Mouse (Mus musculus) forebrain, embryonic 11.5 days (tissue): Measurements from ENCODE around the gene Pkp4. TPM values are rescaled to one million over a fixed set of nuclear protein-coding genes. Genes with fewer than 3 reads are reported as not detected.
A peak's percentile ranks its signal among the peaks of the same experiment; 100 is the strongest.

ENCODE experiments used
- ATAC-seq: fragments of 200-750 bp; cut with Nextera tagmentation; replicated peaks from 2 replicates; pipeline ENCODE4 v1.8.0; 2017; ENCODE audit warnings: moderate TSS enrichment; ENCODE audit not compliant: low FRiP score
- DNase-seq: peaks from one replicate; pipeline ENCODE4 v3.0.0-alpha.2; 2017; ENCODE audit warnings: low spot score
- H3K27ac ChIP-seq: fragments of 300-500 bp; sonication (generic); 2 replicates; pipeline ENCODE4 v1.5.1; 2014; ENCODE audit warnings: low read depth, low read length
- H3K27me3 ChIP-seq: fragments of 300-500 bp; sonication (generic); 2 replicates; pipeline ENCODE4 v1.6.1; 2014; ENCODE audit warnings: mild to moderate bottlenecking, low read length, mixed read lengths; ENCODE audit not compliant: control insufficient read depth, insufficient read depth
- H3K36me3 ChIP-seq: fragments of 300-500 bp; sonication (generic); 2 replicates; pipeline ENCODE4 v1.6.1; 2014; ENCODE audit warnings: mild to moderate bottlenecking, low read length, moderate library complexity, mixed read lengths; ENCODE audit not compliant: control insufficient read depth, insufficient read depth
- H3K4me1 ChIP-seq: fragments of 300-500 bp; sonication (generic); replicated peaks from 2 replicates; pipeline ENCODE4 v1.6.1; 2014; ENCODE audit warnings: low read length, mixed read lengths; ENCODE audit not compliant: control insufficient read depth, insufficient read depth
- H3K4me2 ChIP-seq: fragments of 300-500 bp; sonication (generic); 2 replicates; pipeline ENCODE4 v1.6.1; 2014; ENCODE audit warnings: low read depth, mild to moderate bottlenecking, low read length, moderate library complexity, mixed read lengths; ENCODE audit not compliant: severe bottlenecking
- H3K4me3 ChIP-seq: fragments of 300-500 bp; sonication (generic); 2 replicates; pipeline ENCODE4 v1.5.1; 2014; ENCODE audit warnings: low read depth, low read length
- H3K9ac ChIP-seq: fragments of 300-500 bp; sonication (generic); 2 replicates; pipeline ENCODE4 v1.6.1; 2014; ENCODE audit warnings: low read length
- H3K9me3 ChIP-seq: fragments of 300-500 bp; sonication (generic); 2 replicates; pipeline ENCODE4 v1.6.1; 2016; ENCODE audit warnings: low read length, mixed read lengths; ENCODE audit not compliant: control insufficient read depth
- WGBS: fragments of 180-500 bp; shearing (Covaris S2); extraction: QIAGEN DNeasy Blood & Tissue Kit; methylation state at CpG from one replicate; pipeline ENCODE4 v1.1.7; 2014; 5-methylcytosine and 5-hydroxymethylcytosine counted together
- polyA plus RNA-seq: library from polyadenylated mRNA; unstranded; fragments of >200 nt; fragmentation: Nextera tagmentation; extraction: Ambion mirVana; gene quantifications from 2 replicates; pipeline ENCODE4 v1.2.1, GENCODE M21; 2014

The Pkp4 gene
- polyA plus RNA-seq, 1 experiment from 2014 or later: 24.5 TPM

DNA sequence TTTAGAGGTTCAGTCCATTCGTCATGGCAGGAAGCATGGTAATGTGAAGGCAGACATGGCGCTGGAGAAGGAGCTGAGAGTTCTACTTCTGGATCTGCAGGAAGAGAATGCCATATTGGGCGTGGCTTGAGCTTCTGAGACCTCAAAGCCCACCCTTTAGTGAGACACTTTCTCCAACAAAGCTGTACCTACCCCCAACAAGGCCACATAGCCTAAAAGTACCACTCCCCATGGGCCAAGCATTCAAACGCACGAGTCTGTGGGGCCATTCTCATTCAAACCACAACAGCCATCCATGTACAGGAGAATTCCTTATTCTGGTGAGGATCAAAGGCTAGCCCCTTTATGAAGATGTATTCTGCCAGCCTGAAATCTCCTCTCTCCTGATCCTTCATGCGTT lies 57.3 kb downstream of the Pkp4 start:
- Histone ChIP-seq H3K36me3 (no peaks in the 10 kb centered on the region), H3K4me3 (no peak overlapping the region), H3K9ac (no peak overlapping the region), H3K9me3 (no peaks in the 10 kb centered on the region), H3K4me2 (no peak overlapping the region), H3K4me1 (no peaks in the 10 kb centered on the region), H3K27me3 (no peaks in the 10 kb centered on the region), H3K27ac (no peak overlapping the region)
- WGBS: 90% methylated on average over 6 of the region's 6 CpGs
- DNase-seq (no peak), ATAC-seq (no peak)

DNA sequence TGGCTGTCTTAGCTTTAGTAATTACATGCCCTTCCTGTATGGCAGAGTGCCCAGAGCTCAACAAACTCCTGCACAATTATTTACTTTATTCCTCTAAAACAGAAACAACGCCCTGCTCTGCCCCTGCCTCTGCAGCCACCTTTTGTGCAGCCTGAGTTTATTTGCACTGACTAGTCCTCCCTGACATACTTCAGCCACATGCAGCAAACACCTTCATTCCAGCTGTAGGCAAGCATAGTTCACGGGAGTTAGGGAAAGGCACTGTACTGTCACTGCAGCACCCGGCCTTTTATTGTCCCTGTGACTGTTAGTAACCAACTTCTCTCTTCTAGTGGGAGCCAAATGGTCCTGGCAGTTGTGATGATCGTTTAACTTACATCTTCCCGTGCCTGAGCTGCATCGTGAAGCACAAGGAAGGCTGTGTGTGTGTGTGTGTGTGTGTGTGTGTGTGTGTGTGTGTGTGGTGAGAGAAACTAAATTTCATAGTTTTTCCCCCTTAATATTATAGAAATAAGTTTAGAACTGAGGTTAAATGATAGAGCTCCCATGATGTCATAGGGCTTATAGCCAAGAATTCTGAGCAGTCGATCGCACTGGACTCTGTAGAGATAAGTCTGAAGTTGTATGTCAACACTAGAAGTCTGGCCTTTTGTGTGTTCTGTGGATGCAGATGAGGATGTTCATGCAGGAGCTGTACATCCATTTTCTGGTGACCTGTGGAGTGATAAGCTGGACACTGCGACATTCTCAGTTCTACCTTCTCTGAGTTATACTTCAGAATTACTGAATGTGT lies 59.5 kb downstream of the Pkp4 start:
- no peak overlapping the region for H3K4me3 ChIP-seq
- no peaks in the 10 kb centered on the region for H3K27me3 ChIP-seq
- no peaks in the 10 kb centered on the region for H3K36me3 ChIP-seq
- ATAC-seq (no peak), DNase-seq (no peak)
- no peaks in the 10 kb centered on the region for H3K9me3 ChIP-seq
- H3K27ac ChIP-seq: no peak overlapping the region
- 87% methylated on average over 9 of the region's 9 CpGs for WGBS
- no peaks in the 10 kb centered on the region for H3K4me1 ChIP-seq
- H3K9ac ChIP-seq: no peak overlapping the region
- no peak overlapping the region for H3K4me2 ChIP-seq

DNA sequence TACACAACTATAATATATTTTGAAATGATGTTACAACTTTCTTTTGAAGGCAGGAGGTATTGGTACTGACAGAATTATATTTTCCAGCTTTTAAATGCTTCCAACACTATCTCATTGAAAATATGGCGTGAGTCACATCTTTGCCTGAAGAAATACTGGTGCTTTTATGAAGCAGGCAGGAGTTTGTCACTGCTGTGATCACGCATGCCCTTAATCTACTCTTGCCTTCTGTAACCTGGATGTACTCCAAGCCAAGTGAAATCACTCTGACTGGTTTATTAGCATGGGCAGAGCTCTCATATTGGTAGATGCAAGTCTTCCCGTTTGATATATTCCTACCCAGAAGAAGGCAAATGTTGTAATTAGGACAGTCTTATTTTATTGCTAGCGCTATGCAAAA lies 65.7 kb downstream of the Pkp4 start:
- Histone ChIP-seq H3K4me3 (no peak overlapping the region), H3K27me3 (no peaks in the 10 kb centered on the region), H3K9ac (no peak overlapping the region), H3K36me3 (no peaks in the 10 kb centered on the region), H3K4me1 (no peaks in the 10 kb centered on the region; the same call in 1 of the 2 replicates), H3K27ac (no peak overlapping the region), H3K9me3 (no peaks in the 10 kb centered on the region), H3K4me2 (no peak overlapping the region)
- 94% methylated on average over 4 of the region's 4 CpGs for WGBS
- ATAC-seq: no peak
- DNase-seq: no peak

DNA sequence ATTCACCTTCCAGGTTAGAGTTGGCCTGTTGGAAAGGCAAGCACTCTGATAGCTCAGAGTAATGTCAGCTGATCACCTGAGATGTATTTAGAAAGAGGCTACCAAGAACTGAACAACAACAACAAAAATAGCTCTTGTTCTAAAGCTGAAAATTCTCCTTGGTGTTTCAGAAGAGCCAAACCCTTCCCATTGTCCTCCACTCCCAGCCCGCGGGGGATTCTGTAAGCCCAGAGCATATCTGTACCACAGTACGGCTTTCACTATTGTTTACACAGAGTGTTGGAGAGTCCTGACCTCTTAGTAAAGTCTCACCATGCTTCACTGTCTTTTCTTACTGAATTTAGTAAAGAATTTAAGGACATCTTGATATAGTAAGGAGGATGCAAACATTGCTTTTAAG lies 66.4 kb downstream of the Pkp4 start:
- Histone ChIP-seq H3K9me3 (no peaks in the 10 kb centered on the region), H3K9ac (no peak overlapping the region), H3K4me3 (no peak overlapping the region), H3K27ac (no peak overlapping the region), H3K27me3 (no peaks in the 10 kb centered on the region), H3K4me2 (no peak overlapping the region), H3K36me3 (no peaks in the 10 kb centered on the region), H3K4me1 (no peaks in the 10 kb centered on the region; the same call in 1 of the 2 replicates)
- ATAC-seq: no peak
- WGBS: 94% methylated on average over 3 of the region's 3 CpGs
- no peak for DNase-seq

DNA sequence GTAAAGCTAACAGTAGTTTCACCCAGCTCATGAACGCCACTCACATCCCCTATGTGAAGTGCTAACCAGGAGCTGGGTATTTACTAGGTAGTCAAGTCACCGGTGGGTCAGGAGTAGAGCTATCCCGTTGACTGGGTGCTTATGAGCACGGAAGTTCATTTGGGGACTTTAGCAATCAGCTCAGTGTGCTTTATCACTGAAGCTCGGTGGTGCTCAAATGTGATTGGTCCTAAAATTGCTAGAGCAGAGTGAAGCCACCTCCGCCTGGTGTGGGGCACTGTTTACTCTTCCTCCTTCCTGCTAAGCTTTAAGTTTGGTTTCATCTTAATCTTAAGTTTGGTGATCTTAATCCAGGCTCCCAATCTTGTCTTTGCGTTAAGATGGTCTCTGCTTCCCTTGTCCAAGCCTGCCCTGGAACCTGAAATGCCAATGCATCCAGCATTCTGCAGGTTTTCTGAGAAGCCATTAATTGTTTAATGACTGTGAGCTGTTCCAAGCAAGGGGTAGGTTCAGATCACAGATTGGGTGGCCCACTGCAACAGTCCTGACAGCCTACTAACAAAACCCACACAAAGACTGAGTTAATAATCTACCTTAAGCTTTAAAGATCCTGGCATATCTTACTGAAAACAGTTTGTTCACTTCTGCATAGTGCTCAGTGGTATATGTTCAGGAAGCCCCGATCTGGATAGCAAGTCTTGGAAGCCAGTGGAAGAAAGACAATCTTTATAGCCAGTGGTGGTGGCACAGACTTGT lies 67.0 kb downstream of the Pkp4 start:
- no peak overlapping the region for H3K4me2 ChIP-seq
- no peaks in the 10 kb centered on the region; the same call in 1 of the 2 replicates for H3K4me1 ChIP-seq
- H3K27ac ChIP-seq: no peak overlapping the region
- no peak overlapping the region for H3K4me3 ChIP-seq
- WGBS: 91% methylated on average over 8 of the region's 8 CpGs
- no peaks in the 10 kb centered on the region for H3K9me3 ChIP-seq
- no peak for DNase-seq
- no peaks in the 10 kb centered on the region for H3K27me3 ChIP-seq
- ATAC-seq: no peak
- H3K36me3 ChIP-seq: no peaks in the 10 kb centered on the region
- H3K9ac ChIP-seq: no peak overlapping the region

DNA sequence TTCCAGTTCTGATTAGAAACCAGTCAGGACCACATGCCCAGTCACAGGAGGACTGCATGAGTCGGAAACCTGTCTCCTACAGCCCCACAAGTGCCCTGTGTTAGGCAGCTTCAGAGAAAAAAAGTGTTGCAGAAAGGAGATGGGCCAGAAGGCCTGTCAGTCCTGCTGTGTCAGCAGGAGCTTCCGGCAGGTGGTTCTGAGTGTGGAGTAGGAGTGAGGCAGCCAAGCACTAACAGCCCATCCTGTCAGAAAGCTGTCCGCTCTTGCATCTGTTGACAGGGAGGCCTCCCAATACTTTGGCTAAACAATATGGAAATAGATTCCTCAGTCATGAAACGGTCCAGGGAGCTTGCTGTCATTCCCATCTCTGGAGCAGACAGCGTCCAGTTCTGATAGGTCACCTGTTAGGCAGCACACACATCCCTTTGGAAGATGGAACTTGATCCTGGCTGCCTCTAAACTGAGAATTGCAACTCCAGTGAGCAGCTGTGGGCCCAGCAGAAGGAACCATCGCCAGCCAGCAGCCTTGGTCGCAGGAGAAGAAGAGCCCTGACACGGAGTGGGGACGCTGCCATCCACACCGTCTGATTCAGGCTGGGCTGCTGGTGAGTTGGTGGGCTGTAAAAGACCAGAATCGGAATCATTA lies 68.7 kb downstream of the Pkp4 start:
- H3K4me3 ChIP-seq: no peak overlapping the region
- no peaks in the 10 kb centered on the region for H3K27me3 ChIP-seq
- H3K36me3 ChIP-seq: no peaks in the 10 kb centered on the region
- no peak overlapping the region for H3K4me2 ChIP-seq
- no peak for ATAC-seq
- no peak overlapping the region for H3K27ac ChIP-seq
- no peaks in the 10 kb centered on the region; the same call in 1 of the 2 replicates for H3K4me1 ChIP-seq
- H3K9me3 ChIP-seq: no peaks in the 10 kb centered on the region
- H3K9ac ChIP-seq: no peak overlapping the region
- WGBS: 90% methylated on average over 11 of the region's 11 CpGs
- no peak for DNase-seq

DNA sequence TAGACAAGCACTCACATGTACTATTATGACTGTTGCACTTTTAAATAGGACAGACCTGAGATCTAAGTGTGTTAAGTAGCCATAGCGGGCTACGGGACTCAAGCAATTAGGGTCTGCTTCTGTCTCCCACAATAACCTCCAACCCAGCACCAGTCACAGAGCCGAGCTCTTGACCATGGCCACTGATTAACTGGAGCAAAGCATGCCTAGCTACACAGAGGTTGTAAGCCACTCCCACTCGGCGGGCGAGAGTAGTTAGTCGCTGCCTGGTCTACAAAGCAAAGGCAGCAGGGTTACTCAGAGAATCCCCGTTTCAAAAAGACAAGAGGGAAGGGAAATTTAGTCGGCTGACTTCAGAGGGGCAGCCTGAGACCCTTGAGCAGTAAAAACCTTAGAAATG lies 70.0 kb downstream of the Pkp4 start:
- no peak overlapping the region for H3K27ac ChIP-seq
- no peaks in the 10 kb centered on the region for H3K36me3 ChIP-seq
- H3K4me2 ChIP-seq: no peak overlapping the region
- no peaks in the 10 kb centered on the region for H3K27me3 ChIP-seq
- DNase-seq: peak; percentile 58
- 29% methylated on average over 9 of the region's 9 CpGs for WGBS
- no peaks in the 10 kb centered on the region; the same call in 1 of the 2 replicates for H3K4me1 ChIP-seq
- ATAC-seq: peak; percentile 72; the same call in 1 of the 2 replicates
- H3K4me3 ChIP-seq: no peak overlapping the region
- no peak overlapping the region for H3K9ac ChIP-seq
- no peaks in the 10 kb centered on the region for H3K9me3 ChIP-seq

DNA sequence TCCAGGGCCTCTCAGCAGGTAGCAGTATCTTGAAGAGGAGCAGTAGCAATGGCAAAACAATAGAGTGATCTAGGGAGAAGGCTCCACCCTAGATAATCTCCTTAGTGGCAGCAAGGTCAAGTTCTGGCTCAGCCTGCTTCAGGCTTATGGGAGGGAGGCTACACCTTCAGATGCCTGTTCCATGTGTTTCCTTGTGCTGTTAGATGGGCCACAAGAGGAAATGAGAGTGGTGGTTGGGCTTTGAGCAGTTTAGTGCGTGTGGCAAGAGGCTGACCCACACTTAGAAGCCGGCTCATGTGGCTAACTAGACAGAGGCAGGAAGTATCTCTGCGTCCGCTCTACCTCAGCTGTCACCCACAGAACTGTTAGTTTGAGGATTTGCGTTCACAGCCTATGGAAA lies 70.9 kb downstream of the Pkp4 start:
- Histone ChIP-seq H3K27me3 (no peaks in the 10 kb centered on the region), H3K36me3 (no peaks in the 10 kb centered on the region), H3K4me2 (no peak overlapping the region), H3K4me1 (no peaks in the 10 kb centered on the region; the same call in 1 of the 2 replicates), H3K4me3 (no peak overlapping the region), H3K9me3 (no peaks in the 10 kb centered on the region), H3K9ac (no peak overlapping the region), H3K27ac (no peak overlapping the region)
- ATAC-seq: no peak
- WGBS: 91% methylated on average over 5 of the region's 5 CpGs
- no peak for DNase-seq
